Mouse (Mus musculus) heart, adult 9 months (tissue): ENCODE measurements around the gene Bcar1.
A peak's percentile ranks its signal among the peaks of the same experiment; 100 is the strongest.

Experiments
- DNase-seq, 2 experiments: peaks; one replicate each; pipeline ENCODE4 v3.0.0; 2022; ENCODE audit warnings: low spot score in 2 of 2

Bcar1 gene

DNA sequence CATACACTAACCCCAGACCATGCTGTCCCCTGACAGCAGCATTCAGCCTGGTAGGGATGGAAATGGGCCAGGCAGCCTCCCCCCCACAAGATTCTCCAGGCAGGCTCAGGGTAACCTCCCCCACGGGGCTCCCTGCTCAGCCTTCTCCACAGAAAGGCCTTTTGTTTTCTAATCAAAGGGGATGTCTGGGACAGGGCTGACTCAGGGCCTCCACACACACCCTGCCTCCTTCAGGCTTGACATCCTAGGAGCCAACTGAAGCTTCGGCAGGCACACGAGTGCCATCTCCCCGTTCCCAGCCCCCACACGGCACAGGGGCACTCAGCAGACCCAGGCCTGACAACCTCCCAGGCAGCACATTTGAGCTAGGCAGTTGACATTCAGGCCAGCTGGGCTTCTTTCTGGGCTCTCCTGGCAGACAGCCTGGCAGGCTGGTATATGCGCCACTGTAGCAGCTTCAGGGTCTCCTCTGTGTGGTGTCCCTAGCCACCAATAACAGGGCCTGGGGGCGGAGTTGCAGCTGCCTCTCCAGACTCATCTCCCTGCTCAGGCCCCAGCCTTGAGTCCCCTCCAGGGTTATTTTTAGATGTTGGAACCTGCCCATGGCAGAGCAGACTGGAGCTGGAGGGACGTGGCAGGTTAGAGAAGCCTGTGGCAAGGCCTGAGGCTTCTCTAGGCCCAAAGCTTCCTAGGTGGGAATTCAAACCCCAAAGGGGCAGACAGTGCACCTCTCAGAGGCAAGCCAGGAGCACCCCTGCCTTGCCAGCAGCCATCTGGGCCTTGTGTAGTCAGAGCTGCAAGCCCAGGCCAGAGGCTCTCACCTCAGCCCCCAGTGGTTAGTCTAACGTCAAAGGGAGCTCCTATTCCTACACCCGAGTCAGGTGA is 26.8 kb downstream of the Bcar1 start:
- DNase-seq = peak; percentile 80 to 86

DNA sequence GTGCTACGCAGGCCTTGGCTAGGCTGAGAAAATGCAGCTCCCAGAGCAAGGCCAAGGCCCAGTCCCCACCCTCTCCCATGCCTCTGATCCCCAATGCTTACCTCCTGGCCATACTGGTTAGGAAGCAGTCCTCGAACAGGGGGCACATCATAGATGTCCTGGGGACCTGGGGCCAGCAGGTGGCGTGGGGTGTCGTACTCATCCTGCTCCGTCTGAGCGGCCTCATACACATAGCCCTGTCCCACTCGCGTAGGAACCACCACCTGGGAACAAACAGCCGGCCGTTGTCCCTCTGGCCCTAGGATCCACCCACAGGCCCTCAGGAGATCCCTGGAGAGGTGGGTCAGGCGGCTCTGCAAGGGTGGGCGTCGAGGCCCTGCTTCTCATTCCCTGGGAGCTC is 28.1 kb downstream of the Bcar1 start:
- no peak for DNase-seq

DNA sequence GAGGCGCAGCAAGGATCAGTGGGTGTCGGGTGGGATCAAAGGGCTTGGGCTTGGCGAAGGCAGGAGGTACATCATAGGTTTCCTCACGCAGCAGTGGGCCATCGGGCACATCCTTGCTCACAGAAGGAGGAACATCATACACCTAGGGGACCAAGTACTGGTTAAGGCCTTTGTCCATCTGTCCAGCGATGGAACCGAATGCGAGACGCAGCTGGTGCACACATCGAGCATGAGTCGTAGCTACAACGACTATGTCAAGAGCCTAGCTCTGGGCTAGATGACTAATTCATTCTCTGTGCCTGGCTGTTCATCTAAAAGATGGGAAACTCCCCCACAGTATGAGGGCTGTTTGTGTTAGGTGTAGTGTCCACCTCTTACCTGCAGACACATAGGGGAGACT is 29.3 kb downstream of the Bcar1 start:
- DNase-seq = no peak

DNA sequence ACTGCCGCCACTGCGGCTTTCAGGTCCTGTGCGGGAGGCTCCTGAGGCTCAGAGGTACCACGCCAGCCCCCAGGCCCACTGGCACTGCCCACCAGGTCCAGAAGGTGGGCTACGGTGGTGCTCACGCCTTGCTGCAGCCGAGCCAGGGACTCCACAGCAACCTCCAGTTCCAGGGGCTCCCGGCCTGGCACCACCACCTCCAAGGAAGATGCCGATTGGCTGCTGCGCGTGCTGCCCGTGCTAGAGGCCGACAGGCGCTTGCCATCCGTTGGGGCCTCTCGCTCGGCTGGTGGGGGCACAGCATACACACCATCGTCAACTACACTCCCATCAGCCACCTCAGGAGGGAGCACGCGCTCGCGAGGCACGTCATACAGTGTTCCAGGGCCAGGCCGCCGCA is 29.8 kb downstream of the Bcar1 start:
- DNase-seq = no peak

DNA sequence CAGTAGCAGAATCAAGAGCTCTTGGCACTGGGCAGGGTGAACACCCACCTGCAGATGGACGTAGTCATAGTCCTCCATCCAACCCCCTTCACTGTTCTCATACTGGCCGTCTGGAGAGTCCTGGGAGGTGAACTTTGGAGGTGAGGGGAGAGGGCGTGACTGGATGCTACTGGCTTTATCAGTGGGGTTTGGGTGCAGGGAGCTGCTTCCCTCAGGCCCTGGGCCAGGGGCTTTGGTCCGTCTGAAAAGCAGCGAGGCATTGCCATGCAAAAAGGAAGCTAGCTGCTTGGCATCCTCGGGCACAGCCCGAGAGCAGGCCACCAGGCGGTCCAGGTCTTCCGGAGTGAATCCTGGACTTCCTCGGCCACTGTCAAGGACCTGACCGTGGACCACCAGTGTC is 30.3 kb downstream of the Bcar1 start:
- no peak for DNase-seq

DNA sequence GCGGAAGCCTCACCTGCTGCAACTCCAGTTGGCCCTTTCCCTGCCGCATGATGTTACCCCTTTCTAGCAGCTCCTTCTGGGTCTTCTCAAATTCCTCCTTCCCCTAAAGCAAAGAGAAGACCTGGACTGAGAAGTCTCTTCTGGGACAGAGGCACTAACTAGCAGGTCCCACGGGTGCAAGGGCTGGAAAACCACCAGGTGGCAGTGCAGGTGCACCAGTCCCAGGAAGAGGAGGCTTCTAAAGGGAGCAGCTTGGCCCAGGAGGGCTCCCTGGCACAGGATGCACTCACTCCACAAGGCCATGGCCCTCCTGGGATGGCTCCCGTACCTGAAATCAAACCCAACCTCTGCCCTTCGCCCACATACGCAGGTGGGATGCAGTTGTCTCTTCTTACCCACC is 31.0 kb downstream of the Bcar1 start:
- DNase-seq = peak in 1 of 2 experiments; percentile 52

DNA sequence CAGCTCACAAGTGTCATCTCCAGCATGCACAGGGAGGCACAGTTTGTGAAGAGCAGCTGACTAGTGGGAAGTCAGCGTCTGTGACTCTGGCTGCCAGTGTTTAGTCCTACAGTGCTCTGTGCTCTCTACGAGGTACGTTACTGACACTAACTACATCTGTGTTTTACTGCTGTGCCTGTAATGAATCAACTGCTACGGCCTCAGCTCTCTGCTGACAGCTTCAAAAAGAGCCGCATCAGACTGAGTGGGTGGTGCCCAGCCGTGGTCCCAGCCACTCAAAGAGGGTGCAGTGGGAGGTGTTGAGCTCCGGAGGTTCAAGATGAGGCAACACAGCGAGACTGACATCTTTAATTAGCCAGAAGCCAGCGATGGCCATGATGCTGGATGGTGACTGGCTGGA is 31.5 kb downstream of the Bcar1 start:
- no peak for DNase-seq

DNA sequence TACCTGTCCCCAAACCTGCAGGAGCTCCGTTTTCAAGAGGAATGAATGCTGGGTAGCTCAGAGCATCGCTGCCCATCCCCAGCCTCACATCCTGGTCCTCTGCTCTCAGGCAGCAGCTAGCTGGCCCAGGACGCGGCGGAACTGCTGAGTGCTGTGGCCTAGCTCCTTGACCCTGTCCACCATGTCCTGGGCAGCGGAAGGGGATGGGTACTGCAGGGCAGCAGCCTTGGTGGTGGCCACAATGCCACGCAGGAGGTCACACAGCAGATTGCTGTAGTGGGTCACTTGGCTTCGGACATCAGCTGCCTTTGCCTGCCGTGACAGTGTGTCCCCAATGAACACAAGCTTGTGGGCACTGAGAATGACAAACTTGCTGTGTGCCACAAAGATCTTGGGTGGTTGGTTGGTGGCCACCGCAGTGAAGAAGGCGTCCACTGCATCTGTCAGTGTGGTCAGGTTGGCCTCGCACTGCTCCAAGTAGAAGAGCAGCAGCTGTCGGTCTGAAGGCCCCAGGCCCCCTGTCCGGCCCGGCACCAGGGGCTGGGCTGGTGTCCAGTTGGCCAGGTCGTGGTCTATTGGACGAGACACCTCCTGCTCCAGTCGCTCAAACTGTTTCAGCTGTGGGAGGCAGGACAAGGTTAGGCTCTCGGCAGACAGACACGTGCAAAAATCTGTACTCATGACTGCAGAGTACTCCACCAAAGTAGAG is 32.7 kb downstream of the Bcar1 start:
- no peak for DNase-seq

DNA sequence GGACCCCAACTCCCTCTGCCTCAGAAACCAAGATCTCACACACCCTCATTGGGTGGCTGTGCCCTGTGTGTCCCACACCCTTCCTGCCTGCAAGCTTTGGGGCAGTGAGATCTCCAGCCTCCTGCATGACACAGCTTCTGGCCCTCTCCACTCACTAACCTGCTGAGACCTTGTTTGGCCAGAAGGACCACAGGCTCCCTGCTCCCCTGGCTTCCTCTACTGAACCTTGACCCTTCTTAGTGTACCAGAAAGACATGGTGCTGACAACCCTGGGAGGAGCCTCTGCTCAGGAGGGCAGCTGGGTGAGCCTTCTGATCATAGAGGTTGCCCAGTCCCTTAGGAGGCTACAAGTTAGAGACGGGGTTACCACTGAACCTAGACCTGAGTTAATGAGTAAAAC is 34.4 kb downstream of the Bcar1 start:
- no peak for DNase-seq

DNA sequence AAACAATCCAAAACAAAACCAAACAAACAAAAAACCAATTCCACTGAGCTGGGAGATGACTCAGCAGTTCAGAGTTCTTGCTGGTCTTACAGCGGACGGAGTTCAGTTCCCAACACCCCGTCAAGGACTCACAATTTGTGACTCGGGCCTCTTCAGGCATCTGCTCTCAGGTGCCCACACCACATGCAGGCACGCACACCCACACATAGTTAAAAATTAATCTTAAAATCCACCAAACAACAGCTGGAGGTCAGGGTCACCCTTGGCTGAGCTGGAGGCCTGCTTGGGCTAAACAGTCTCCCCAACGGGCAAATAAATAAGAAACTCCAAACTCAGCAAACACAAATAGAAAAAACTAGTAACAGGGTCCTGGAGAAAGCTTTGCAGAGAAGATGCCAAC is 35.3 kb downstream of the Bcar1 start:
- no peak for DNase-seq

DNA sequence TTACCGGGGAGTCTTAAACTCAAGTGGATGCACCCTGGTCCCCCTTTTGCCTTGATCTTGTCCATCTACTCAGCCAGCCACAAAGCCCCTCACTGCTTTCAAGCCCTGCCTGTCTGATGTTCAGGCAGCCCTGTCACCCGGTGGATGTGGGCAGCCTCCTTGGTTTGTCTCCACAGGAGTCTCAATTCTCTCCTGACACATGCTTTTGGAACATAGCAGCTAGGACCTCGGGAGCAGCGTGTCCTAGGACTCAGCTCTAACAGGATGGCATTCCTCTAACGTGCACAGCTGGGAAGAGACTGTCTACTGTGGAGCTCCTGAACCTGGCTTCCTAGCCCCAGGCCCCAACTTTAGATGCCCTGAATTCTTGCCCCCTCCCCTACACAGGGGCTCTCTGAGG is 37.9 kb downstream of the Bcar1 start:
- no peak for DNase-seq

DNA sequence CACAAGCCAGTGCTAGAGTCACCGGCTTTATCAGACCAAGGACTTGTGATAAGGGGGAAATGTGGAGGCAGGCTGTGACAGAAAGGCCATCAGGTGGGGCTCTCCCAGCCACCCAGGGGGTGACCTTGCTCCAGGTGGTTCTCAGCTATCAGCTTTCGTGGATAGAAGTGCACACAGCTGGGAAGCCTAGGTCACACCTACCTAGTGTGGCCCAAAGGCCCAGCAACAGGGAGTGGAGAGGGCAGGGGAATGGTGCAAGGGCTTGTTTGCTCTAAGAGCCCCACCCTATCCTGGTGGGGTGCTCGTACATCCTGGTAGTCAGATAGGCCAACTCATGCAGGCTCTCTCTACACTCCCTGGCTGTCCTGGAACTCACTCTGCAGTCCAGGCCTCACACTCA is 38.4 kb downstream of the Bcar1 start:
- DNase-seq = no peak

DNA sequence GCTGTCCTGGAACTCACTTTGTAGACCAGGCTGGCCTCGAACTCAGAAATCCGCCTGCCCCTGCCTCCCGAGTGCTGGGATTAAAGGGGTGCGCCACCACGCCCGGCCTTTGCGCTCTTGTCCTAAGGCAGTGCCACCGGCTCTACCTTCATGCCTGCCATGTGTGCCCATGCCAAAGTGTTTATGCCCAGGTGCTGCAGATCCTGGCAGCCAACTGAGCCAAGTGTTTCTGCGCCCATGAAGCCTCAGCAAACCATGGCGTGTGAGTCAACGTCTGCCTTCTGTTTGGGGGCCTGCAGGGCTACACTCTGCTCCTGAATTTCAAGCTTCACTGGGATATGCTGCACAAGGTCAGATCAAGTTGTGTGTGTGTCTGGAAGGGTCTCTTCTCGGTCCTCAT is 39.0 kb downstream of the Bcar1 start:
- no peak for DNase-seq

DNA sequence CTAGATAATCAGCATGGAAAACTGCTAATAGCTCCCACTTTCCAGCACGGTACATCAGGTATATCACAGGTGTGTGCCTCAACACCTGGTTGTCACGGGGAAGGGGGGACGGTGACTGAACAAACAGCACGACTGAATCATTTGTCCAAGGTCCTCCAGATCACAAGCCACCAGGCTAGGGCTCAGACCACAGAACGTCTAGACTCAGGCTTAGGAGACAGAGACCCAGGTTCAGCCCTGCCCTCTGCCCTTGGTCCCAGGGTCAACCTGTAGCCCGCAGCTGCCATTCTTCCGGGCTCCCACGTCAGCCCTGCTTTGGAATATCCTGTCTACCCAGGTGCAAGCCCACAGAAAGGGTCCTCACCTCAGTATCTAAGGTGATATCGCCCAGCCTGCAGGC is 42.2 kb downstream of the Bcar1 start:
- DNase-seq = no peak

DNA sequence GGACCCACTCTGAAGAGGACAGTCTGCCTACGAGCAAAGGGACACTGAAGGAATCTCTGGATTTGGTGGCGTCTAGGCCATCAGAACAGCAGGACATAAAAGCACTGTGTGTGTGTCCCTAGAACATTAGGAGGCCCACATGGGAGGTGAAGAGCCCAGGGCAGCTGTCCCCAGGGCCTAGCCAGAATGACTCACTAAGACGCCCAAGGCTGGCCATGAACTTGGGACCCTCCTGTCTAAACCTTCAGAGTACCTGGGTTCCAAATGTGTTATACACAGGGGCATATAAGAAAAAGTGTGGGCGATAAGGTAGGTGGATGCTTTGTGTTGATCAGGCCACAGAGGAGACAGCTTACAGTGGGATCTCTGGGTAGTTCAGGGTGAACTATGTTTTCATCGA is 42.9 kb downstream of the Bcar1 start:
- DNase-seq = no peak

DNA sequence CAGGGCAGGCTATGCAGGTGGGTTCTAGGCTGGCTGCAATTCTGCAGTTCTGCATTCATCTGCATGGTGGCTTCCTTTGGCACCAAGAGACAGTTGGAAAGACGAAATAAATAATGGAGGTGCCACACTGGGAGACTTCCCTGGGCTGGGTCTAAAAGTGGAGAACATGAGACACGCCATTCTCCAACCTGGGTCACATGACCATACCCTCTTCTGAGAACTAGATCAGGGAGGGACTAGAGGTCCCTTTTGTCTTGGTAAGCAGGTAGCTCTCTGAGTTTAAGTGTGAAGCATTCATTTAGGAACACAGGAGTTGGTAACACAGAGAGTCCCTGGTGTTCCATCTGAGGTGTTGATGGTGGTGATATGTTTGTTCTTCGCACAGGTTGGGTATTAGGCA is 43.4 kb downstream of the Bcar1 start:
- no peak for DNase-seq

DNA sequence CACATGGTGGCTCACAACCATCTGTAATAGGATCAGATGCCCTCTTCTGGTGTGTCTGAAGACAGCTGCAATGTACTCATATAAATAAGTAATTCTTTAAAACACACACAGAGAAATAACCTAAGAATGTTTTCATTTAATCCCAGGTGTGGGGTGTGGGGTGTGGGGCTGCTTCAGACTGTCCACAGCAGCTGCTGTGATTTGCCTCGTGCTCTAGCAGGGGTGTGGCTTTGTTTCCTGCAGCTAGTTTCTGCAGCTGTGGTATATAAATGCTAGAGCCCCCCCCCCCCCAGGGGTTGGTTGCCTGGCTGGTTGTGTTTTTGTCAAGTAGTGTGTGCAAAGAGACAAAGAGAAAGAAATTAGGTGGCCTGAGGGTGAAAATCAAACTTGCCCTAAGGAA is 44.6 kb downstream of the Bcar1 start:
- DNase-seq = no peak

DNA sequence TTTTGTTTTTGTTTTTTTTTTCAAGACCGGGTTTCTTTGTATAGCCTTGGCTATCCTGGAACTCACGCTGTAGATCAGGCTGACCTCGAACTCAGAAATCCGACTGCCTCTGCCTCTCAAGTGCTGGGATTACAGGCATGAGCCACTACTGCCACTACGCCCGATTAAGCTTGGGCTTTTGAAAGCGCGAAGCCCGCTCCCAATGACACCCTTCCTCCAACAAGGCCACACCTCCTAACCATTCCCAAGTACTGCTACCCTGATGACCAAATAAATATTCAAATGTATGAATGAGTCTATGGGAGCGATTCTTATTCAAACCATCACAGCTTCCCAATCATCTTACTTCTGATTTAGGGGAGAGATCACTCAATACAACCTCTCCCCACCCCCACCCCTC is 46.0 kb downstream of the Bcar1 start:
- no peak for DNase-seq

DNA sequence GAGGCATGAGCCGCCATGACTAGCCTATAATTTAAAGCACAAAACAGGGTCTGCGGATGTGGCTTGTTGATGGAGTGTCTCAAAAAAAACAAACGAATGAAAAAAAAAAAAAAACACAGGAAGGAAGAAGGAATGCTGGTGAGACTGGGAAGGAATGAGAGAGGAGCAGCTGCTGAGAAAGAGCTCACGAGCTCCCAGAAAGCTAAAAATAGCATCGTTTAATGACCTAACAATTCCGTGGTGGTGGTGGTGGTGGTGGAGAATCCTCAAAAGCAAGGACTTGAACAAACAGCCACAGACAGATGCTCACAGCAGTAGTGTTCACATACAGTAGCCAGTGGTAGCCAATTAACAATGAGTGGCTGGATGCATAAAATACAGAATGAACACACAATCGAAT is 48.2 kb downstream of the Bcar1 start:
- DNase-seq = no peak

DNA sequence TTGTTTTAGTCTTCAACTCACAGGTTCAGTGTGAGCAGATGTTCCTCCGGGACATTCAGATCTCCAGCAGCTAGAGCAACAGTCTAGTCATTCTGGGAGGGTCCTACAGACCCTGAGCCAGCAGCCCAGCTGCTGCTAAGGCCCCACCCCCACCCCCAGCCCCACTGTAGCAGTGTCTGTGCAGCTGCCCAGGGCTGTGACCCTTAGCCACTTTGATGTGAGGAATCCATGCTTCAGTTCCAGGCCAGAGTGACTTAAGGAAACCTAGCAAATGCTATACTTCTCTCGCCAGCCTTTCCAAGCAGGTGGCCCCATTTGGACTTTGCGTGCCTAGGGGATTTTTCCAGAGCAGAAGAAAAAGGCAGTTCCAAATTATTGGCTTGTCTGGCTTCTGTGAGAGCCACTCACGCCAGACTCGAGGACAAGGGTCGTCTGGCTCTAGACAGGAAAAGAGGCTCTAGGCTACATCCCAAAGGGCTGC is 50.3 kb downstream of the Bcar1 start:
- DNase-seq = peak; percentile 22 to 52

DNA sequence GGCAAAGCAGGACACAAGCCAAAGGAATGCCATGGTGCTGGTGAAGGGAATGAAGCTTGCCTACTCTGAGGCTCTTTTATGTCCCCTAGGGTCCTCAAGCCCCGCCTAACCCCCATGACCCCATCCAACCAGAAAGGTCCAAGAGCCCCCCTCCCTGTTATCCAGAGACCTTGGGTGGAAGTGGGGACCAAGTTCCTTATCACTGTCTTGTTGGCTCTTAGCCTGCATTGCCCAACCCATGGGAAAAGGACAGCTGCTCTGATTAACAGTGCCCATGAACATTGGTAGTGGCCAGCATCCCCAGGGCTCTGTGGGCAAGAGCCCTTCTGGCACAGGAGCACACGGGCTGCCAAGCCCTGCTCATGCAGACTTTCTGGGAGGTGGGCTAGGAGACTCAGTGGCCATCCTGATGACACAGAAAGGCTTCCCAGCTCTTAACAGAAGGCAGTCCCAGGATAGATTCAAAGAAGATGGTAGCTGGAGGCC is 52.6 kb downstream of the Bcar1 start, which contains the start of gene Ctrb1:
Gene Ctrb1, minus strand, starts transcription at position 51 of the 486 bp plus-strand sequence.
- DNase-seq = no peak

DNA sequence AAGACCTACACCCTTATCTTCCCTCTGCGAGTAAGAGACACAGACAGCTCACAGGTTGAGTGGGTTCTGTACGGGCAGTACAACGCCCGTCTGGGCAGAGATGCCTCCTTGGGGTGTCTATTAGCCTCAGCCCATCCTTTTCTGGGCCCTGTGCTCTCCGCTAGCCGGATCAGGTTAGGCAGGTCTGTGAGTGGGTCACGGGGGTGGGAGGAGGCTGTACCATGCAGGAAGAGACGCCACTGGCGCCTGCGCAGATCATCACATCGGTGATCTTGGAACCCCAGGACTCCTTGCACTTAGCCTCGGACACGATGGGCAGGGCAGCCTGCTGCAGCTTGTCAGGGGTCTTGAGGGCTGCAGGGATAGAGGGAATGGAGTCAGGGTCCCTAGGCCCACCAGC is 56.7 kb downstream of the Bcar1 start:
- DNase-seq = no peak

DNA sequence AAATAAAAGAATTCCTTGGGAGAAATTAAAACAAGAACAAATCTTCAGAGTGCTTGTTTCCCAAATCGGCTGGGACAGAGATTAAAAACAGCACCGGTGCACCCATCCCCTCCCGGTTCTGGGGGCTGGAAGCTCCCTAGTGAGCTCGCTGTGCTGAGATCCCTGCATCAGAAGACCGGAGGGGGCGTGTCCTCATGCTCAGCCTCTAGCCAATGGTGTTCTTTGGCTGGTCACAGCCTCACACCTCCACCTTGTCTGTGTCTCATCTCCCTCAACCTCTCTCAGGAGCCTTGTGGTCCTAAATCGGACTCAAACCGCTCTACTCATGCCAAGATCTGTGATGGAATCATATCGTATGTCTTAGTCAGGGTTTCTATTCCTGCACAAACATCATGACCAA is 61.1 kb downstream of the Bcar1 start:
- DNase-seq = no peak
